Mouse (Mus musculus) CH12.LX (cell line): ENCODE data around the gene Lrrk2. TPM values are rescaled to one million over a fixed set of nuclear protein-coding genes. Genes with fewer than 3 reads are reported as not detected.

ENCODE experiments used
- DNase-seq: peaks from one replicate; pipeline ENCODE4 v3.0.0-alpha.2; 2013; ENCODE audit errors: extremely low read depth
- H3K27ac ChIP-seq: 2 replicates; pipeline ENCODE4 v1.5.1; 2012; ENCODE audit warnings: low read depth, mild to moderate bottlenecking, control low read depth, moderate library complexity; ENCODE audit not compliant: insufficient read depth
- H3K27me3 ChIP-seq: replicated peaks from 2 replicates; pipeline ENCODE3; 2012; ENCODE audit warnings: inconsistent platforms
- H3K36me3 ChIP-seq, 2 experiments: replicated peaks in 1 of 2; 2 replicates each; pipeline versions ENCODE3 to v1.6.1; 2012; ENCODE audit warnings: inconsistent platforms in 1 of 2, low read length in 1 of 2, mild to moderate bottlenecking in 1 of 2, mixed read lengths in 1 of 2, moderate library complexity in 1 of 2; ENCODE audit not compliant: control insufficient read depth in 1 of 2, insufficient read depth in 1 of 2
- H3K4me1 ChIP-seq, 2 experiments: 2 replicates each; pipeline ENCODE4 v1.6.1; 2012; ENCODE audit warnings: inconsistent platforms in 1 of 2, moderate library complexity in 1 of 2; ENCODE audit not compliant: insufficient read depth in 2 of 2, control insufficient read depth in 1 of 2
- H3K4me2 ChIP-seq: 2 replicates; pipeline ENCODE4 v1.6.1; 2012; ENCODE audit warnings: low read depth, mild to moderate bottlenecking, control low read depth; ENCODE audit not compliant: poor library complexity, insufficient read depth, severe bottlenecking
- H3K4me3 ChIP-seq, 3 experiments: fragments of 150-350 bp in 1 of 3; sonication (generic) in 1 of 3; replicated peaks in 1 of 3; 2 replicates each; pipeline versions ENCODE3 to v1.5.1; 2011 to 2012; ENCODE audit warnings: low read depth in 2 of 3, low read length in 2 of 3, mild to moderate bottlenecking in 2 of 3, moderate library complexity in 2 of 3, control low read depth in 1 of 3, improper control_type of control experiment in 1 of 3, inconsistent platforms in 1 of 3, mixed read lengths in 1 of 3; ENCODE audit not compliant: poor library complexity in 1 of 3
- H3K79me2 ChIP-seq: replicated peaks from 2 replicates; pipeline ENCODE4 v1.6.1; 2012; ENCODE audit warnings: mild to moderate bottlenecking, moderate library complexity; ENCODE audit not compliant: control insufficient read depth, poor library complexity, insufficient read depth, severe bottlenecking; ENCODE audit errors: extremely low read depth
- H3K9ac ChIP-seq: 2 replicates; pipeline ENCODE4 v1.6.1; 2012; ENCODE audit warnings: low read depth, mild to moderate bottlenecking, control low read depth, moderate library complexity; ENCODE audit not compliant: insufficient read depth
- H3K9me3 ChIP-seq: replicated peaks from 2 replicates; pipeline ENCODE3; 2012; ENCODE audit warnings: low read length, inconsistent platforms, mixed read lengths
- CTCF ChIP-seq, 2 experiments: IDR thresholded peaks in 1 of 2; conservative IDR thresholded peaks in 1 of 2; 2 replicates each; pipeline ENCODE4 v1.5.1; 2011 to 2012; ENCODE audit warnings: low read depth in 2 of 2, low read length in 2 of 2, improper control_type of control experiment in 1 of 2, inconsistent platforms in 1 of 2, mild to moderate bottlenecking in 1 of 2, moderate library complexity in 1 of 2
- E2F4 ChIP-seq: IDR thresholded peaks from 2 replicates; pipeline ENCODE4 v1.6.1; 2011; ENCODE audit warnings: low read depth, low read length, improper control_type of control experiment; ENCODE audit not compliant: insufficient replicate concordance
- ELF1 ChIP-seq: IDR thresholded peaks from 2 replicates; pipeline ENCODE4 v1.6.1; 2014; ENCODE audit warnings: low read depth, mild to moderate bottlenecking, inconsistent platforms, low read length, improper control_type of control experiment
- HCFC1 ChIP-seq: IDR thresholded peaks from 2 replicates; pipeline ENCODE4 v1.6.1; 2012; ENCODE audit warnings: low read depth, mild to moderate bottlenecking, inconsistent platforms, low read length, improper control_type of control experiment
- JUN ChIP-seq: IDR thresholded peaks from 2 replicates; pipeline ENCODE4 v1.6.1; 2011; ENCODE audit warnings: low read depth, mild to moderate bottlenecking, low read length, improper control_type of control experiment, moderate library complexity; ENCODE audit not compliant: insufficient read depth
- JUND ChIP-seq: conservative IDR thresholded peaks from 2 replicates; pipeline ENCODE4 v1.6.1; 2011; ENCODE audit warnings: low read depth, low read length, improper control_type of control experiment
- KAT2A ChIP-seq: IDR thresholded peaks from 2 replicates; pipeline ENCODE4 v1.6.1; 2012; ENCODE audit warnings: low read length, improper control_type of control experiment, inconsistent platforms; ENCODE audit not compliant: insufficient replicate concordance
- MAFK ChIP-seq: IDR thresholded peaks from 2 replicates; pipeline ENCODE4 v1.6.1; 2011; ENCODE audit warnings: low read length, improper control_type of control experiment; ENCODE audit not compliant: insufficient replicate concordance
- MAX ChIP-seq: IDR thresholded peaks from 2 replicates; pipeline ENCODE4 v1.6.1; 2011; ENCODE audit warnings: low read length, improper control_type of control experiment
- MXI1 ChIP-seq: IDR thresholded peaks from 2 replicates; pipeline ENCODE4 v1.6.1; 2011; ENCODE audit warnings: mild to moderate bottlenecking, low read depth, low read length, improper control_type of control experiment
- MYC ChIP-seq: IDR thresholded peaks from 2 replicates; pipeline ENCODE4 v1.6.1; 2011; ENCODE audit warnings: low read depth, mild to moderate bottlenecking, improper control_type of control experiment, low read length
- NRF1 ChIP-seq: IDR thresholded peaks from 2 replicates; pipeline ENCODE4 v1.6.1; 2014; ENCODE audit warnings: low read depth, mild to moderate bottlenecking, inconsistent platforms, low read length, improper control_type of control experiment, moderate library complexity
- POLR2A ChIP-seq: IDR thresholded peaks from 2 replicates; pipeline ENCODE4 v1.6.1; 2011; ENCODE audit warnings: low read depth, mild to moderate bottlenecking, improper control_type of control experiment, low read length
- POLR2AphosphoS2 ChIP-seq: IDR thresholded peaks from 2 replicates; pipeline ENCODE4 v1.6.1; 2011; ENCODE audit warnings: low read depth, low read length, improper control_type of control experiment
- SIN3A ChIP-seq: IDR thresholded peaks from 2 replicates; pipeline ENCODE4 v1.6.1; 2012; ENCODE audit warnings: low read length, improper control_type of control experiment, inconsistent platforms
- SMC3 ChIP-seq: IDR thresholded peaks from 2 replicates; pipeline ENCODE4 v1.6.1; 2011; ENCODE audit warnings: low read depth, low read length, improper control_type of control experiment
- TCF12 ChIP-seq: IDR thresholded peaks from 2 replicates; pipeline ENCODE4 v1.6.1; 2014; ENCODE audit warnings: low read depth, mild to moderate bottlenecking, inconsistent platforms, low read length, improper control_type of control experiment
- UBTF ChIP-seq: IDR thresholded peaks from 2 replicates; pipeline ENCODE4 v1.6.1; 2012; ENCODE audit warnings: low read depth, mild to moderate bottlenecking, inconsistent platforms, low read length, improper control_type of control experiment, moderate library complexity
- USF1 ChIP-seq: IDR thresholded peaks from 2 replicates; pipeline ENCODE4 v1.6.1; 2014; ENCODE audit warnings: low read depth, mild to moderate bottlenecking, inconsistent platforms, low read length, improper control_type of control experiment
- ZMIZ1 ChIP-seq: IDR thresholded peaks from 2 replicates; pipeline ENCODE4 v1.6.1; 2012; ENCODE audit warnings: low read depth, mild to moderate bottlenecking, inconsistent platforms, low read length, improper control_type of control experiment
- ZNF384 ChIP-seq: IDR thresholded peaks from 2 replicates; pipeline ENCODE4 v1.6.1; 2012; ENCODE audit warnings: low read depth, low read length, improper control_type of control experiment, inconsistent platforms
- dilution Hi-C: fragments of 300-500 bp; cut with MboI; formaldehyde crosslinking; loops from 2 replicates; pipeline ENCODE4 v1.14.3; 2020; ENCODE audit warnings: low sequenced_read_pairs; ENCODE audit not compliant: extremely low pct_unique_long_range_greater_than_20kb, extremely low pct_ligation_motif_present
- in situ Hi-C: fragments of 300-500 bp; cut with MboI; formaldehyde crosslinking; loops from 3 replicates; pipeline ENCODE4 v1.14.3; 2019; ENCODE audit warnings: low sequenced_read_pairs, low pct_ligation_motif_present, low pct_unique_long_range_greater_than_20kb, mixed read lengths
- polyA plus RNA-seq: library from polyadenylated mRNA; unstranded; fragments of >175 nt; gene quantifications from 2 replicates; pipeline ENCODE4 v1.2.1, GENCODE M21; 2012; ENCODE audit warnings: low read depth; ENCODE audit not compliant: insufficient read length
- total RNA-seq, 2 experiments: library from RNA; depleted of rRNA; stranded (reverse); fragments of 300-350 nt in 1 of 2; fragments of >200 nt in 1 of 2; gene quantifications; 2 replicates each; pipeline ENCODE4 v1.2.3; 2012 to 2014

Lrrk2 gene
- total and polyA plus RNA-seq, 3 experiments = not detected

DNA sequence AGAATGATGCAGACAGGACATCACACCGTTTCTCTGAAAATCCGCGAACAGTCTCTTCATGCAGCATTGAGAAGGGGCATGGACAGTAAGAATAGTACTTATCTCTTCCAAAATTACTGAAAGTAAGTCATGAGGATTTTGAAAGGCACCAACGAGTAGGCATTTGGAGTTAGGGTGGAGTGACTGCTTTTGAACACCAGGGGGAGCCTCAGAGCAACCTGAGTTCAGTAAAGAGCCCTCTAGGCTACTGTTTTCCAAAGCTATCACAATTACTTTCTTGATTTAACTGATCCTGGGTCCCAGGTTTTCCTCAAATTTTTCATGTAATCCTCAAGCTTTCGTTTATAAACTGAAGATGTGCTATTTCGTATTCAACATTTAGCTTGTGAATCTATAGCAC is 108.2 kb downstream of the Lrrk2 start:
- no peak overlapping the region for H3K4me2 ChIP-seq
- H3K9me3 ChIP-seq = peaks cover 56% of the 10 kb centered on the region
- no peak overlapping the region for H3K4me3 ChIP-seq
- no peak for DNase-seq
- H3K27me3 ChIP-seq = no peaks in the 10 kb centered on the region
- H3K4me1 ChIP-seq = no peaks in the 10 kb centered on the region
- H3K9ac ChIP-seq = no peak overlapping the region
- no peak overlapping the region for H3K27ac ChIP-seq
- in situ Hi-C loops = no loop called here
- peak in 1 of 2 experiments; percentile 21; a peak in 2 of 4 replicates for TF ChIP-seq CTCF (conservative IDR thresholded peaks at IDR 0.05 in 1 of 2, IDR thresholded peaks at IDR 0.05 in 1 of 2; ENCODE audit: low read depth in 2 of 2, low read length in 2 of 2)
- TF ChIP-seq USF1 = no peak
- TF ChIP-seq HCFC1 = no peak
- TF ChIP-seq NRF1 = no peak
- no peak for TF ChIP-seq JUN
- no peak for TF ChIP-seq UBTF
- H3K79me2 ChIP-seq = no peaks in the 10 kb centered on the region
- dilution Hi-C loops = no loop called here
- no peaks in the 10 kb centered on the region for H3K36me3 ChIP-seq

- no peaks in the 10 kb centered on the region for H3K36me3 ChIP-seq
- H3K4me2 ChIP-seq = no peak overlapping the region
- DNase-seq = no peak
- in situ Hi-C loops = no loop called here
- H3K4me1 ChIP-seq = no peaks in the 10 kb centered on the region
- TF ChIP-seq KAT2A (no peak), USF1 (no peak), JUND (no peak), ZNF384 (no peak), TCF12 (no peak), ELF1 (no peak), MXI1 (no peak), POLR2AphosphoS2 (no peak), SIN3A (no peak), E2F4 (no peak), HCFC1 (no peak), MAX (no peak), ZMIZ1 (no peak), POLR2A (no peak), UBTF (no peak), SMC3 (no peak), MAFK (no peak), MYC (no peak)
- TF ChIP-seq, all 38 proteins: peak for 0
- no peak overlapping the region for H3K27ac ChIP-seq
- dilution Hi-C loops = no loop called here
- no peaks in the 10 kb centered on the region for H3K79me2 ChIP-seq
- H3K9ac ChIP-seq = no peak overlapping the region
- peaks cover 65% of the 10 kb centered on the region for H3K9me3 ChIP-seq
- no peaks in the 10 kb centered on the region for H3K27me3 ChIP-seq
- H3K4me3 ChIP-seq = no peak overlapping the region
Observed at GRCm38 (mm10) chr15:91788338-91788737, 115.4 kb downstream of the Lrrk2 start.
